Mouse (Mus musculus): Measurements from ENCODE around the gene Olfr124. TPM values are rescaled to one million over a fixed set of nuclear protein-coding genes. Genes with fewer than 3 reads are reported as not detected.

Olfr124 gene
- not detected in 2 replicates for polyA plus RNA-seq (2015; fragmentation: Nextera tagmentation; extraction: Ambion mirVana)

GRCm38 (mm10) chr17:37799588-37799987 lies at the start of gene Olfr124:
Gene Olfr124 (plus strand): TSS chr17:37799888.
- Histone ChIP-seq H3K27ac (ENCODE audit: low read length) (no peak within 1 kb of the TSS), H3K4me1 (replicated peaks; ENCODE audit: control insufficient read depth, insufficient read depth, low read length) (no peaks in the 10 kb centered on the region), H3K27me3 (replicated peaks; ENCODE audit: control insufficient read depth, insufficient read depth, low read length) (no peaks in the 10 kb centered on the region), H3K4me2 (ENCODE audit: low read length) (no peak within 1 kb of the TSS), H3K9ac (replicated peaks; ENCODE audit: low read depth, low read length) (no peak within 1 kb of the TSS), H3K36me3 (ENCODE audit: control insufficient read depth, insufficient read depth) (no peaks in the 10 kb centered on the region), H3K4me3 (replicated peaks; ENCODE audit: low read length) (no peak within 1 kb of the TSS), H3K9me3 (ENCODE audit: control insufficient read depth, low read length) (no peaks in the 10 kb centered on the region)
- ATAC-seq, result no peak
- WGBS, result 86% methylated on average over 3 of the region's 3 CpGs

DNA sequence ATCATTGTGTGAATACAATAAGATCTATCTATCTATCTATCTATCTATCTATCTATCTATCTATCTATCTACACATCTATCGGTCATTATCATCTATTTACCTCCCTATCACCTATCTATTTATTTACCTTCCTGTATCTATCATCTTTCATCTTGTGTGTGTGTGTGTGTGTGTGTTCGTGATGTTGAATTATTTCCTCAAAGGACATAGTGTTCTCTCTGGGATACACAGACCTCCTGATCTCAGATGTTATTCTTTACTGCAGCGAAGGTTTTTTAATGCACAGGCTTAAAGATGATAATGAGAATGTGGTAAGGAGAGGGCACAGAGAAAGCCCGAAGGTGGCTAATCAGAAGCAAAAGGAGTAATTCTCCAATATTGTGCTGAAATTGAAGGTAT lies 31.4 kb upstream of the Olfr124 start, which contains the start of gene Olfr122:
Gene Olfr122 (plus strand): TSS at position 301 of the 400 bp plus-strand sequence.
- H3K4me3 ChIP-seq (replicated peaks; ENCODE audit: low read length), result no peak within 1 kb of the TSS
- no peaks in the 10 kb centered on the region for H3K9me3 ChIP-seq (ENCODE audit: control insufficient read depth, low read length)
- H3K9ac ChIP-seq (replicated peaks; ENCODE audit: low read depth, low read length), result no peak within 1 kb of the TSS
- no peaks in the 10 kb centered on the region for H3K36me3 ChIP-seq (ENCODE audit: control insufficient read depth, insufficient read depth)
- no peaks in the 10 kb centered on the region for H3K27me3 ChIP-seq (replicated peaks; ENCODE audit: control insufficient read depth, insufficient read depth, low read length)
- no peak within 1 kb of the TSS for H3K4me2 ChIP-seq (ENCODE audit: low read length)
- ATAC-seq, result no peak
- no peak within 1 kb of the TSS for H3K27ac ChIP-seq (ENCODE audit: low read length)
- 84% methylated on average over 4 of the region's 4 CpGs for WGBS
- no peaks in the 10 kb centered on the region for H3K4me1 ChIP-seq (replicated peaks; ENCODE audit: control insufficient read depth, insufficient read depth, low read length)

- no peaks in the 10 kb centered on the region for H3K36me3 ChIP-seq (ENCODE audit: control insufficient read depth, insufficient read depth)
- WGBS, result 96% methylated on average over 2 of the region's 2 CpGs
- H3K27ac ChIP-seq (ENCODE audit: low read length), result no peak within 1 kb of the TSS
Observed at GRCm38 (mm10) chr17:37793229-37793628, 6.5 kb upstream of the Olfr124 start, which contains the start of gene Olfr123. Gene Olfr123 (plus strand): TSS chr17:37793529.

DNA sequence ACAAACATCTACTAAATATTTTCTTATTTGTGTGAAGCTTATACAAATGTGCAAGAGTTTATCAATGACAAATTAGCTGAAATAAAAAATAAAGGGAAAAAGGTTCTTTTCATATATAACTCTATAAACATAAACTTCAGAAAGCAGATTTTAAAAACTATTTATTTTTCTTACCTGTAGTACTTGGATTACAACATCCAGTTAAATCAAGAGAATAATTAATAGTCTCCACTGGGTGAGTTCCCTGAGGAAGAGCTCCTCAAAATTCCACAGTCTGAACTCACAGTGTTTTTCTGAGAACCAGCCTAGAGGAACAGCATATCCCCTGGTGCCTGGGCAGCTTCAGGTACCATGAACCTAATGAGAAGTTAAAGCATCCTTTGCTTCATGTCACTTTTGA lies 33.0 kb downstream of the Olfr124 start, which contains the start of gene Olfr125:
Gene Olfr125 (plus strand): TSS at position 301 of the 400 bp plus-strand sequence.
- Histone ChIP-seq H3K4me2 (ENCODE audit: low read length) (no peak within 1 kb of the TSS), H3K36me3 (ENCODE audit: control insufficient read depth, insufficient read depth) (no peaks in the 10 kb centered on the region), H3K27me3 (replicated peaks; ENCODE audit: control insufficient read depth, insufficient read depth, low read length) (no peaks in the 10 kb centered on the region), H3K4me3 (replicated peaks; ENCODE audit: low read length) (no peak within 1 kb of the TSS), H3K9me3 (ENCODE audit: control insufficient read depth, low read length) (no peaks in the 10 kb centered on the region), H3K27ac (ENCODE audit: low read length) (no peak within 1 kb of the TSS), H3K4me1 (replicated peaks; ENCODE audit: control insufficient read depth, insufficient read depth, low read length) (no peaks in the 10 kb centered on the region), H3K9ac (replicated peaks; ENCODE audit: low read depth, low read length) (no peak within 1 kb of the TSS)
- ATAC-seq, result no peak

More at GRCm38 (mm10) chr17:37793229-37793628, 6.5 kb upstream of the Olfr124 start, which contains the start of gene Olfr123:
- no peaks in the 10 kb centered on the region for H3K27me3 ChIP-seq (replicated peaks; ENCODE audit: control insufficient read depth, insufficient read depth, low read length)
- H3K4me2 ChIP-seq (ENCODE audit: low read length), result no peak within 1 kb of the TSS
- ATAC-seq, result no peak
- H3K4me1 ChIP-seq (replicated peaks; ENCODE audit: control insufficient read depth, insufficient read depth, low read length), result no peaks in the 10 kb centered on the region
- no peak within 1 kb of the TSS for H3K4me3 ChIP-seq (replicated peaks; ENCODE audit: low read length)
- H3K9ac ChIP-seq (replicated peaks; ENCODE audit: low read depth, low read length), result no peak within 1 kb of the TSS
- no peaks in the 10 kb centered on the region for H3K9me3 ChIP-seq (ENCODE audit: control insufficient read depth, low read length)

- H3K27ac ChIP-seq (ENCODE audit: low read length), result no peak within 1 kb of the TSS
- no peaks in the 10 kb centered on the region for H3K27me3 ChIP-seq (replicated peaks; ENCODE audit: control insufficient read depth, insufficient read depth, low read length)
- H3K4me3 ChIP-seq (replicated peaks; ENCODE audit: low read length), result no peak within 1 kb of the TSS
- no peaks in the 10 kb centered on the region for H3K9me3 ChIP-seq (ENCODE audit: control insufficient read depth, low read length)
- no peaks in the 10 kb centered on the region for H3K36me3 ChIP-seq (ENCODE audit: control insufficient read depth, insufficient read depth)
- no peak within 1 kb of the TSS for H3K9ac ChIP-seq (replicated peaks; ENCODE audit: low read depth, low read length)
- H3K4me2 ChIP-seq (ENCODE audit: low read length), result no peak within 1 kb of the TSS
- ATAC-seq, result no peak
- no peaks in the 10 kb centered on the region for H3K4me1 ChIP-seq (replicated peaks; ENCODE audit: control insufficient read depth, insufficient read depth, low read length)
Observed at GRCm38 (mm10) chr17:37847183-37847582, 47.5 kb downstream of the Olfr124 start, which contains the start of gene Olfr126. Gene Olfr126 (plus strand): TSS chr17:37847483.

Other genes with a start within 250 kb of the Olfr124 start
- gene Olfr112, start 230.4 kb upstream of the Olfr124 start, polyA plus RNA-seq (2015; fragmentation: Nextera tagmentation; extraction: Ambion mirVana), result not detected in 2 replicates
- not detected in 2 replicates for gene Olfr113, start 222.2 kb upstream of the Olfr124 start, polyA plus RNA-seq (2015; fragmentation: Nextera tagmentation; extraction: Ambion mirVana)
- not detected in 2 replicates for gene Olfr114, start 207.1 kb upstream of the Olfr124 start, polyA plus RNA-seq (2015; fragmentation: Nextera tagmentation; extraction: Ambion mirVana)
- gene Olfr115, start 172.8 kb upstream of the Olfr124 start, polyA plus RNA-seq (2015; fragmentation: Nextera tagmentation; extraction: Ambion mirVana), result not detected in 2 replicates
- not detected in 2 replicates for gene Olfr116, start 172.7 kb upstream of the Olfr124 start, polyA plus RNA-seq (2015; fragmentation: Nextera tagmentation; extraction: Ambion mirVana)
- not detected in 2 replicates for gene Olfr117, start 136.1 kb upstream of the Olfr124 start, polyA plus RNA-seq (2015; fragmentation: Nextera tagmentation; extraction: Ambion mirVana)
- gene Olfr118, start 132.9 kb upstream of the Olfr124 start, polyA plus RNA-seq (2015; fragmentation: Nextera tagmentation; extraction: Ambion mirVana), result not detected in 2 replicates
- gene Olfr119, start 103.3 kb upstream of the Olfr124 start, polyA plus RNA-seq (2015; fragmentation: Nextera tagmentation; extraction: Ambion mirVana), result not detected in 2 replicates
- gene Olfr120, start 78.1 kb upstream of the Olfr124 start, polyA plus RNA-seq (2015; fragmentation: Nextera tagmentation; extraction: Ambion mirVana), result not detected in 2 replicates
- gene Olfr121, start 51.0 kb upstream of the Olfr124 start, polyA plus RNA-seq (2015; fragmentation: Nextera tagmentation; extraction: Ambion mirVana), result not detected in 2 replicates
- not detected in 2 replicates for gene Olfr122, start 31.3 kb upstream of the Olfr124 start, polyA plus RNA-seq (2015; fragmentation: Nextera tagmentation; extraction: Ambion mirVana)
- gene Olfr123, start 6.4 kb upstream of the Olfr124 start, polyA plus RNA-seq (2015; fragmentation: Nextera tagmentation; extraction: Ambion mirVana), result not detected in 2 replicates
- 0.06 TPM in 1 of 2 replicates, not detected in the other for gene Olfr125, start 33.1 kb downstream of the Olfr124 start, polyA plus RNA-seq (2015; fragmentation: Nextera tagmentation; extraction: Ambion mirVana)
- not detected in 2 replicates for gene Olfr126, start 47.6 kb downstream of the Olfr124 start, polyA plus RNA-seq (2015; fragmentation: Nextera tagmentation; extraction: Ambion mirVana)
- gene Olfr127, start 100.5 kb downstream of the Olfr124 start, polyA plus RNA-seq (2015; fragmentation: Nextera tagmentation; extraction: Ambion mirVana), result not detected in 2 replicates
- gene Olfr128, start 120.7 kb downstream of the Olfr124 start, polyA plus RNA-seq (2015; fragmentation: Nextera tagmentation; extraction: Ambion mirVana), result not detected in 2 replicates
- gene Olfr761, start 153.2 kb downstream of the Olfr124 start, polyA plus RNA-seq (2015; fragmentation: Nextera tagmentation; extraction: Ambion mirVana), result not detected in 2 replicates

Measured in forebrain, embryonic 16.5 days (tissue).